Mouse (Mus musculus) intestine, postnatal 0 days (tissue): ENCODE results near the gene Mepe. TPM values are rescaled to one million over a fixed set of nuclear protein-coding genes. Genes with fewer than 3 reads are reported as not detected.

Source experiments
- ATAC-seq: fragments of 200-750 bp; cut with Nextera tagmentation; 2 replicates; pipeline ENCODE4 v1.8.0; 2017; ENCODE audit warnings: mild to moderate bottlenecking, moderate TSS enrichment, moderate library complexity
- H3K27ac ChIP-seq: fragments of 300-500 bp; sonication (generic); 2 replicates; pipeline ENCODE4 v1.5.1; 2014; ENCODE audit warnings: mild to moderate bottlenecking, low read depth, low read length, moderate library complexity
- H3K27me3 ChIP-seq: fragments of 300-500 bp; sonication (generic); replicated peaks from 2 replicates; pipeline ENCODE4 v1.6.1; 2014; ENCODE audit warnings: low read length, mixed read lengths; ENCODE audit not compliant: control insufficient read depth, insufficient read depth
- H3K36me3 ChIP-seq: fragments of 300-500 bp; sonication (generic); 2 replicates; pipeline ENCODE4 v1.6.1; 2014; ENCODE audit warnings: mild to moderate bottlenecking, moderate library complexity; ENCODE audit not compliant: control insufficient read depth, insufficient read depth
- H3K4me1 ChIP-seq: fragments of 300-500 bp; sonication (generic); replicated peaks from 2 replicates; pipeline ENCODE4 v1.6.1; 2014; ENCODE audit warnings: antibody characterized with exemption, low read length, mixed read lengths; ENCODE audit not compliant: control insufficient read depth, insufficient read depth
- H3K4me2 ChIP-seq: fragments of 300-500 bp; sonication (generic); replicated peaks from 2 replicates; pipeline ENCODE4 v1.6.1; 2014; ENCODE audit warnings: low read depth, mild to moderate bottlenecking, moderate library complexity
- H3K4me3 ChIP-seq: fragments of 300-500 bp; sonication (generic); 2 replicates; pipeline ENCODE4 v1.5.1; 2014; ENCODE audit warnings: low read depth, low read length
- H3K9ac ChIP-seq: fragments of 300-500 bp; sonication (generic); 2 replicates; pipeline ENCODE4 v1.6.1; 2014; ENCODE audit warnings: mild to moderate bottlenecking, low read depth, low read length
- H3K9me3 ChIP-seq: fragments of 300-500 bp; sonication (generic); 2 replicates; pipeline ENCODE4 v1.6.1; 2016; ENCODE audit warnings: mixed run types; ENCODE audit not compliant: control insufficient read depth
- CTCF ChIP-seq: sonication (generic); IDR thresholded peaks from 2 replicates; pipeline ENCODE4 v1.5.1; 2016; ENCODE audit warnings: low read depth, mild to moderate bottlenecking, control low read depth, antibody characterized with exemption, moderate library complexity
- WGBS: fragments of 180-500 bp; shearing (Covaris S2); extraction: QIAGEN DNeasy Blood & Tissue Kit; methylation state at CpG from one replicate; pipeline ENCODE4 v1.1.7; 2014; 5-methylcytosine and 5-hydroxymethylcytosine counted together
- microRNA-seq: library from miRNA; unstranded; fragments of <30 nt; microRNA quantifications from one replicate; pipeline ENCODE4, GENCODE M21; 2016
- polyA plus RNA-seq: library from polyadenylated mRNA; unstranded; fragments of >200 nt; fragmentation: Nextera tagmentation; extraction: Ambion mirVana; gene quantifications from 2 replicates; pipeline ENCODE4 v1.2.1, GENCODE M21; 2015

Gene Mepe
- polyA plus RNA-seq, 1 experiment from 2014 or later, result not detected

- no peaks in the 10 kb centered on the region for H3K9me3 ChIP-seq
- no peak overlapping the region for H3K9ac ChIP-seq
- ATAC-seq, result no peak
- H3K4me2 ChIP-seq, result no peak overlapping the region
- TF ChIP-seq CTCF, result no peak
- no peak overlapping the region for H3K4me3 ChIP-seq
- WGBS, result 85% methylated on average over 1 of the region's 1 CpGs
- no peaks in the 10 kb centered on the region for H3K27me3 ChIP-seq
- no peak overlapping the region for H3K27ac ChIP-seq
- H3K4me1 ChIP-seq, result no peaks in the 10 kb centered on the region
- no peaks in the 10 kb centered on the region for H3K36me3 ChIP-seq
Measured at GRCm38 (mm10) chr5:104380574-104380973, 55.4 kb downstream of the Mepe start.

- H3K4me2 ChIP-seq, result no peak overlapping the region
- H3K27me3 ChIP-seq, result no peaks in the 10 kb centered on the region
- H3K36me3 ChIP-seq, result no peaks in the 10 kb centered on the region
- TF ChIP-seq CTCF, result no peak
- H3K4me3 ChIP-seq, result no peak overlapping the region
- WGBS, result 70% methylated on average over 3 of the region's 7 CpGs
- ATAC-seq, result no peak
- no peaks in the 10 kb centered on the region for H3K9me3 ChIP-seq
- H3K4me1 ChIP-seq, result no peaks in the 10 kb centered on the region
- no peak overlapping the region for H3K9ac ChIP-seq
- H3K27ac ChIP-seq, result no peak overlapping the region
Measured at GRCm38 (mm10) chr5:104381671-104382070, 56.5 kb downstream of the Mepe start.

GRCm38 (mm10) chr5:104384540-104384939, 59.4 kb downstream of the Mepe start:
- TF ChIP-seq CTCF, result no peak
- WGBS, result 86% methylated on average over 7 of the region's 7 CpGs
- H3K9ac ChIP-seq, result no peak overlapping the region
- H3K36me3 ChIP-seq, result no peaks in the 10 kb centered on the region
- ATAC-seq, result no peak
- H3K27ac ChIP-seq, result no peak overlapping the region
- no peaks in the 10 kb centered on the region for H3K4me1 ChIP-seq
- no peak overlapping the region for H3K4me3 ChIP-seq
- H3K9me3 ChIP-seq, result no peaks in the 10 kb centered on the region
- H3K4me2 ChIP-seq, result no peak overlapping the region
- no peaks in the 10 kb centered on the region for H3K27me3 ChIP-seq

- Histone ChIP-seq H3K27ac (no peak overlapping the region), H3K4me1 (no peaks in the 10 kb centered on the region), H3K36me3 (no peaks in the 10 kb centered on the region), H3K4me3 (no peak overlapping the region), H3K4me2 (no peak overlapping the region), H3K9ac (no peak overlapping the region), H3K9me3 (no peaks in the 10 kb centered on the region), H3K27me3 (no peaks in the 10 kb centered on the region)
- WGBS, result 94% methylated on average over 16 of the region's 16 CpGs
- ATAC-seq, result no peak
- no peak for TF ChIP-seq CTCF
Measured at GRCm38 (mm10) chr5:104385521-104385920, 60.4 kb downstream of the Mepe start.

- 52% methylated on average over 5 of the region's 5 CpGs for WGBS
- Histone ChIP-seq H3K9ac (no peak overlapping the region), H3K4me1 (no peaks in the 10 kb centered on the region), H3K9me3 (no peaks in the 10 kb centered on the region), H3K36me3 (no peaks in the 10 kb centered on the region), H3K4me2 (no peak overlapping the region), H3K27me3 (no peaks in the 10 kb centered on the region), H3K4me3 (no peak overlapping the region), H3K27ac (no peak overlapping the region)
- ATAC-seq, result no peak
- no peak for TF ChIP-seq CTCF
Measured at GRCm38 (mm10) chr5:104386908-104387307, 61.8 kb downstream of the Mepe start.

Small RNA genes lying within 50 kb of the gene (microRNA-seq; reads per million reads assigned to microRNA genes)
- gene Gm23616, result not detected

Other genes starting within 250 kb of the Mepe start
- 1.1 and 1.5 TPM in 2 replicates for gene Gm17660, start 247.7 kb upstream of the Mepe start, polyA plus RNA-seq
- gene Sparcl1, start 211.6 kb upstream of the Mepe start, polyA plus RNA-seq, result 158 and 165 TPM in 2 replicates
- gene Dspp, start 154.6 kb upstream of the Mepe start, polyA plus RNA-seq, result not detected in 2 replicates
- 0.30 and 0.34 TPM in 2 replicates for gene Dmp1, start 122.7 kb upstream of the Mepe start, polyA plus RNA-seq
- not detected in 2 replicates for gene Ibsp, start 26.2 kb upstream of the Mepe start, polyA plus RNA-seq
- gene Spp1, start 109.8 kb downstream of the Mepe start, polyA plus RNA-seq, result 10.1 and 12.0 TPM in 2 replicates
- 4.5 TPM in 2 replicates for gene Pkd2, start 134.1 kb downstream of the Mepe start, polyA plus RNA-seq
- gene BC005561, start 183.0 kb downstream of the Mepe start, polyA plus RNA-seq, result 4.3 and 5.4 TPM in 2 replicates